Mouse (Mus musculus) gastrocnemius, postnatal 14 days (tissue): ENCODE measurements around the gene 2610528A11Rik. TPM values are rescaled to one million over a fixed set of nuclear protein-coding genes. Genes with fewer than 3 reads are reported as not detected.

ENCODE experiments used
- DNase-seq: peaks from one replicate; pipeline ENCODE4 v3.0.0; 2021; ENCODE audit warnings: mixed read lengths
- intact Hi-C: fragments of 180-260 bp; cut with DNase I; formaldehyde crosslinking; loops from one replicate; pipeline ENCODE4 v1.15.1; 2025; ENCODE audit warnings: low total_unique reads
- total RNA-seq, 2 experiments: library from RNA; stranded (reverse); gene quantifications; 2 replicates each; pipeline ENCODE4 v1.2.3; 2021

The 2610528A11Rik gene
- total RNA-seq, 2 experiments from 2014 or later, result 0.47 TPM; not detected in 1

DNA sequence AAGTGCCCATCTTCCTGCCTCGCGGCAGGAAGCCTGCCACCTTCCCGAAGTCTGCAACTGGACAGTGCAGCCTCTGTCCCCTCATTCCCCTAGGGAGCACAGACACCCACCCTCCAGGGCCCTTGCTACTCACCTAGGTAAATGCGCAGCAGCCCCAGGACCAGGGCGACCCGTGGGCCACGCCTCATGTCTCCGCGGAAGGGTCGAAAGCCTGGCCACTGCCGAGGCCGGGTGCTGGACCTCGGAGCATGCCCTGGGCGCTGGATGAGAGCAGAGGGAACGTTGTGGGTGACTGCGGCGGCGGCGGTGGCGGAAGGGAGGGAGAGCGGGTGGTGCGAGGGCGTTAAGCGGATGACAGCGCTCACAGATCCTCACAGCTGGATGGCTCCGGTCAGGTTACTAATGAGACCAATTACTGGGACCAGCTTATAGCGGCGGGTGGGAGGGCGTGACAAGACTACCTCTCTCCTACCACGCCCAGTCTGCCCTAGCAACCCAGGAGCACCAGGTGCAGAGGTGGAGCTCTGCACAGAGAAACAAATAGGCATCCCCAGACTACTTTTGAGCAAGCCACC is 15.8 kb downstream of the 2610528A11Rik start, which contains the start of gene Cdhr1:
Gene Cdhr1 (minus strand): TSS at position 392 of the 575 bp plus-strand sequence.
- intact Hi-C loops, result no loop called here
- DNase-seq, result no peak

DNA sequence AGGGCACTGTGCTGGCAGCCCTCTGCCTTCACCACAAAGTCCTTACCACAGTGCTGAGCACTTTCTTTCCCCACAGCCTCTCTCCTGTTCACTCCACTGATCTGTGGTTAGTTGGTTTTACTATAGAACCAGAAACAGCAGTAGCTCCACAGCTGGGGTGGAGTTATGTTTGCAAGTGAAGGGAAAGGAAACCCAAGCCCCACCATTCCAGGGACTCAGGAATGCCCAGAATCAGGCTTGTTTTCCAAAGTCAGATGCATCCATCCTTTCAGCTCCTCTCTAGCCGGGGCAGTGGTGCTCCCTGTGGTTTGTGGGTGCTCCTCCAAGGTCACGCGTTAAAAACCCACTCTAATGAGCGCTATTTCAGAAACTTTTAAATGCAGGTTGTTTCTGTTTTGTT is 18.3 kb downstream of the 2610528A11Rik start:
- no peak for DNase-seq
- intact Hi-C loops, result no loop called here

DNA sequence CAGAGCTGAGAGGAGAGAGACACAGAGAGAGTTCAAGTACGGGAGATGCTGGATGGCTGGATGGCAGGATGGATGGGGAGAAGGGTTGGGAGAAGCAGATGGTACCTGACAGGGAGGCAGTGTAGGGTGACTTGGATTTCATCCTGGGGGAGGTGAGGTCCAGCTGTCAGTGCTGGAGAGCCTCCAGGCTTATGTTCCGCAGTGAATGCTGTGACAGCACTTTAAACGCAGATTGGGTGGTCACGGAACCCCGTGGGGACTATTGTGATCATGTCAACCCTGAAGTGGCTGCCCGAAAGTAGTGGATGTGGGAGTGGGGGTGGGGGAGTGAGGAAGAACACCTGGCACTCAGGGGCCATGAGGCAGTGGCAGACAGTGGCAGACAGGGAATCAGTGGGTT is 19.4 kb downstream of the 2610528A11Rik start:
- no peak for DNase-seq
- intact Hi-C loops, result no loop called here

DNA sequence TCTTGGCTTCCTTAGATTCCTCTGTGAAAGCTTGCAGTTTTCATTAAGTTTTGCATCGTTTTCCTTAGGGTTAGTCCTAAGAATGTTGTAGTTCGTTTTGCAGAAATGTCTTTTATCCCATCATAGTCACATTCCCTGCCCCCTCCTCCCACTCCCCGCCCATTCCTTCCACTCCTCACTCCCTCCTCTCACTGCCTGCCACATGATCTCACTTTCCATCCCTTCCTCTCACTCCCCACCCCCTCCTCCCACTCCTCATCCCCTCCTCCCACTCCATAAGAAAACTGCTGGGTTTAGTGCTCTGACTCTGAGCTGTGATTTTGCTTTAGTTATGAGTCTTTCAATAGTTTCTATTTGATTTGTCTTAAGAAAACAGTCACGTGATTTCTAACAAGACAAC is 30.1 kb downstream of the 2610528A11Rik start:
- no peak for DNase-seq
- intact Hi-C loops, result no loop called here

DNA sequence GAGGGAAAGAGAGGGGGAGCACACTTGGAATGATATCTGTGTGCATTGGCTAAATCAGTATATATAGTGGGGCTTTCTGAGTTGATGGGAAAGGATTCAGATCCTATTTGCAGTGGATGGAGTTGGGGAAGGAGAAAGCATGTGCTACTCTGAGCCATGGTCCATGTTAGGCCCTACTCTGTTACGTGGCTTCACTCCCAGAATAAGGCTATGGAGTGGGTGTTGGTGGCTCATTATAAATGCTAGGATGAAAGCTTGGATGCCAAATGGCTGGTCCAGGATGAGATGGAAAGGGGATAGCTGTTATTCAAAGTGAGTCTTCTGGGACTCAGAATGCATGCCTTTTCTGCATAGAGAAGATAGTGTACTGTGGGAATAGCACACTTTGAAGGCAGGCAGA is 33.1 kb downstream of the 2610528A11Rik start:
- intact Hi-C loops, result no loop called here
- DNase-seq, result no peak

DNA sequence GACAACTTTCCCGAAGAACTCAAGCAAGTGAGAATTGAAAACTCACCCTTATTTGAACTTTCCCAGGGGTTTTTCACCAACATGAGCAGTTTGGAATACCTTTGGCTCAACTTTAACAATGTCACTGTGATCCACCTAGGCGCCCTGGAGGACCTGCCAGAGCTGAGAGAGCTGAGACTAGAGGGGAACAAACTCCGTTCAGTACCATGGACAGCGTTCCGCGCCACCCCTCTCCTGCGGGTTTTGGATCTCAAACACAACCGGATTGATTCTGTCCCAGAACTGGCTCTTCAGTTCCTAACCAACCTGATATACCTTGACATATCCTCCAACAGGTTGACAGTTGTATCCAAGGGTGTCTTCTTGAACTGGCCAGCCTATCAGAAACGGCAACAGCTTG is 45.3 kb downstream of the 2610528A11Rik start:
- intact Hi-C loops, result no loop called here
- peak; percentile 62 for DNase-seq

DNA sequence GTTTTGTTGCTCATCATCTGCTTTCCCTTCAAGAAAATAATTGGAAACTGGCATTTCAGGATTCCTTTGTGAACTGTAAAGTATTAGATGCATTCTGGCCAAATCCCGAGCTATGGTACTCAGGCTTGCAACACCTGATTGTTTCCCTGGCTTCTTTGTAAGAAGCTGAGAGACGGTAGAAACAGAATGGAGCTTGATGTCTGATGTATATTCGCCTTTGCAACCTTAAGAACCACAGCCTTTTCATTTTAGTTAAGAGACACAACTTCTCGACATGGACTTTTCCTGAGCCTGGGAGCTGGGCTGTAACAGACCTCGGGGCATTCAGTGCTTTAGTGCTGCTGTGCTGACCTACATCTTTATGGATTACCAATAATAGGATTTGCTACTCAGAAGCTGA is 46.2 kb downstream of the 2610528A11Rik start, which contains the start of gene Lrit2:
Gene Lrit2 (plus strand): TSS at position 301 of the 400 bp plus-strand sequence.
- no peak for DNase-seq
- intact Hi-C loops, result no loop called here

DNA sequence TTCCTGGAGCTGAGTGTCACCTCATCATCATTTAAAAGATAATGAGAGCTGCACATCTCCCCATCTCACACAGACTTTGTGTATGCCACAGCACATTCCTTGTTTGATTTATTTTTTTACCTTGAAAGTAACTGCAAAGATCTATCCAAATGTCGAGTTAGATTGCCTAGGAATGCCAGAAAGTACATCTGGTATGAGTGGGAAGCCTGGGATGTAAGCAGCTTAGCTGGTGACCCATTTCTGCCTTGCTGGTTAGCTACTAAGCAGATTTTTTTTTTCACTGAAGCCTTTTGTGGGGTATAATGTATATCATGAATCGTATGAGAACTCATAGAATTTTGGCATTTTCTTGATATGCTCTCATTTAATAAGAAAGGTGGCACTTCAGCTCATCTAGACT is 47.2 kb downstream of the 2610528A11Rik start:
- intact Hi-C loops, result no loop called here
- no peak for DNase-seq

DNA sequence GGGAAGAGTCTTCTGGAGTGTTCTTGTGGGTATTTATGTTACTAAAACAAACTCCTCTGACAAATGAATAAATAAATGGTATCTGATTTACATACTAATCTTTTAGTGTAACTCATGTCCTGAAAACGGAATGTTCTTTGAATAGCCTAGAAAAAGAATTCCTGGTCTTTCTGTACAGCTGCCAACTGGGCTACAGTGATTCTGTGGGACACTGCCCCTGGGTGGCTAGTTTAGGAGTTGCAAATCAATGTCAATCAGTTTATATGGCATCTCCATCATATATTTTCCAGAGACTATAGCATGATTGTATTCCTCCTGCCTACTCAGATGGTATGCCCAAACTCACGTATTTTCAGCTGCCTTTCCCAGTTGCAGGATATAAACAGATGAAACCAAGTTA is 49.0 kb downstream of the 2610528A11Rik start:
- no peak for DNase-seq
- intact Hi-C loops, result no loop called here

Other genes with a start within 250 kb of the 2610528A11Rik start
- 10 to 100 TPM; 61.0 to 66.0 TPM for gene Ccser2, start 145.2 kb downstream of the 2610528A11Rik start, total RNA-seq
- under 1 TPM; 0.29 to 0.37 TPM for gene Rgr, start 65.1 kb downstream of the 2610528A11Rik start, total RNA-seq
- not detected for gene Lrit1, start 59.2 kb downstream of the 2610528A11Rik start, total RNA-seq
- gene Lrit2, start 46.1 kb downstream of the 2610528A11Rik start, total RNA-seq, result not detected
- gene Cdhr1, start 15.7 kb downstream of the 2610528A11Rik start, total RNA-seq, result not detected
- 100 to 1,000 TPM; 262 to 295 TPM for gene Ghitm, start 21.2 kb upstream of the 2610528A11Rik start, total RNA-seq